8 mouse cellular contexts compared by ENCODE assay signal in genomic region chr14:76504121-76504737, GRCm38 (mm10). TPM values are rescaled to one million over a fixed set of nuclear protein-coding genes. Genes with fewer than 3 reads are reported as not detected.
DNase-seq lines count a peak whose midpoint lies in the region; ATAC-seq lines count a peak whose summit lies in the region.

No protein-coding gene starts in this region.

- H3K36me3 ChIP-seq in intestine, embryonic 15.5 days: no peaks in the 10 kb centered on the region; the same call in 1 of the 2 replicates

- under 1% methylated on average over 52 of the region's 52 CpGs for WGBS in intestine, embryonic 15.5 days

- intact Hi-C loops in gastrocnemius, postnatal 36 days (cut with DNase I): loop anchor here (10.0 kb wide), 1 partner anchor 241 kb away; no protein-coding TSS in a partner anchor
- intact Hi-C loops in left cerebral cortex, postnatal 25 days (cut with DNase I): loop anchor here (1.0 to 2.0 kb wide), 3 partner anchors 53 to 315 kb away; partner anchors contain the start of gene Serp2

- DNase-seq in adrenal gland, adult 8-10 months: peak; percentile 92
- DNase-seq in embryo, embryonic 11.5 days (ENCODE audit: low read depth, low spot score): peak; percentile 89
- DNase-seq in gastrocnemius, postnatal 36 days: peak; percentile 87 to 90
- peak; percentile 96 for DNase-seq in left cerebral cortex, postnatal 25 days (ENCODE audit: low spot score in 2 of 2)
- DNase-seq in mesoderm, embryonic 11.5 days (ENCODE audit: low read depth, low spot score): peak; percentile 95
- DNase-seq in right cerebral cortex, postnatal 25 days: peak; percentile 96
- peak; percentile 93 to 94 for DNase-seq in urinary bladder, postnatal 36 days (ENCODE audit: low spot score in 2 of 2)

- H3K9me3 ChIP-seq in intestine, embryonic 15.5 days: no peaks in the 10 kb centered on the region

- peak; percentile 96 for ATAC-seq in intestine, embryonic 15.5 days

- no peaks in the 10 kb centered on the region for H3K27me3 ChIP-seq in intestine, embryonic 15.5 days (replicated peaks)

- H3K9ac ChIP-seq in intestine, embryonic 15.5 days: peak overlapping the region; percentile 91

- H3K4me1 ChIP-seq in intestine, embryonic 15.5 days (replicated peaks): peaks cover 21% of the 10 kb centered on the region

- peak overlapping the region; percentile 65 for H3K4me3 ChIP-seq in intestine, embryonic 15.5 days (replicated peaks)

- H3K4me2 ChIP-seq in intestine, embryonic 15.5 days (replicated peaks): peak overlapping the region; percentile 88

- peak overlapping the region; percentile 100 for H3K27ac ChIP-seq in intestine, embryonic 15.5 days

RNA-seq across cellular contexts. Expression of gene Serp2, which starts 52.5 kb away (rescaled TPM):
- 1 to 10 TPM; 4.5 to 10.0 (median 6.7) TPM for total RNA-seq in adrenal gland, adult 8-10 months (2022)
- total RNA-seq in gastrocnemius, postnatal 36 days (2021): under 1 TPM; 0.36 to 0.37 TPM
- 8.6 and 10.0 TPM in 2 replicates for polyA plus RNA-seq in intestine, embryonic 15.5 days (2015; fragmentation: Nextera tagmentation; extraction: Ambion mirVana)
- total RNA-seq in left cerebral cortex, postnatal 25 days (2021): 100 to 1,000 TPM; 175 to 186 TPM

Comparison
In these comparisons a context has a peak if more than half of its experiments do, and no peak if none do; other contexts are left out.
1. Peak in every context shown above with its lines: DNase-seq, ATAC-seq, H3K4me3 ChIP-seq and H3K27ac ChIP-seq.
2. RNA of gene Serp2, which starts 52.5 kb away (total RNA-seq): 175 to 186 TPM in left cerebral cortex, postnatal 25 days; 4.5 to 10.0 TPM in adrenal gland, adult 8-10 months and 0.36 to 0.37 TPM in gastrocnemius, postnatal 36 days; every median in the first group is over 10 times any median in the second.